Mouse (Mus musculus): ENCODE results near the gene Cxcr4.
"Not testable (repeated sequence)": the region's sequence is repeated elsewhere in the genome, so short reads cannot be mapped to it uniquely, and the experiment has no call there.

Cxcr4 gene

GRCm38 (mm10) chr1:128584716-128585115 lies 7.4 kb downstream of the Cxcr4 start:
- in situ Hi-C loops (cut with MboI; ENCODE audit: low pct_unique_long_range_greater_than_20kb in 1 of 2, low sequenced_read_pairs in 2 of 2, unreplicated experiment in 1 of 2): not testable (repeated sequence)

GRCm38 (mm10) chr1:128583279-128583872 lies 8.7 kb downstream of the Cxcr4 start:
- in situ Hi-C loops (cut with MboI; ENCODE audit: low pct_unique_long_range_greater_than_20kb in 1 of 2, low sequenced_read_pairs in 2 of 2, unreplicated experiment in 1 of 2): no loop called here

- in situ Hi-C loops (cut with MboI; ENCODE audit: low pct_unique_long_range_greater_than_20kb in 1 of 2, low sequenced_read_pairs in 2 of 2, unreplicated experiment in 1 of 2): no loop called here
These were observed 11.8 kb downstream of the Cxcr4 start for GRCm38 (mm10) chr1:128580321-128580720.

- in situ Hi-C loops (cut with MboI; ENCODE audit: low pct_unique_long_range_greater_than_20kb in 1 of 2, low sequenced_read_pairs in 2 of 2, unreplicated experiment in 1 of 2): no loop called here
These were observed 13.6 kb downstream of the Cxcr4 start for GRCm38 (mm10) chr1:128578454-128578853.

GRCm38 (mm10) chr1:128575096-128575495 lies 17.0 kb downstream of the Cxcr4 start:
- in situ Hi-C loops (cut with MboI; ENCODE audit: low pct_unique_long_range_greater_than_20kb in 1 of 2, low sequenced_read_pairs in 2 of 2, unreplicated experiment in 1 of 2): no loop called here

GRCm38 (mm10) chr1:128571033-128571432 lies 21.1 kb downstream of the Cxcr4 start:
- in situ Hi-C loops (cut with MboI; ENCODE audit: low pct_unique_long_range_greater_than_20kb in 1 of 2, low sequenced_read_pairs in 2 of 2, unreplicated experiment in 1 of 2): no loop called here

GRCm38 (mm10) chr1:128569992-128570648 lies 22.0 kb downstream of the Cxcr4 start:
- in situ Hi-C loops (cut with MboI; ENCODE audit: low pct_unique_long_range_greater_than_20kb in 1 of 2, low sequenced_read_pairs in 2 of 2, unreplicated experiment in 1 of 2): no loop called here

- in situ Hi-C loops (cut with MboI; ENCODE audit: low pct_unique_long_range_greater_than_20kb in 1 of 2, low sequenced_read_pairs in 2 of 2, unreplicated experiment in 1 of 2): no loop called here
These were observed 24.6 kb downstream of the Cxcr4 start for GRCm38 (mm10) chr1:128567224-128568197.

- in situ Hi-C loops (cut with MboI; ENCODE audit: low pct_unique_long_range_greater_than_20kb in 1 of 2, low sequenced_read_pairs in 2 of 2, unreplicated experiment in 1 of 2): no loop called here
These were observed 28.2 kb downstream of the Cxcr4 start for GRCm38 (mm10) chr1:128563905-128564304.

GRCm38 (mm10) chr1:128561325-128561874 lies 30.7 kb downstream of the Cxcr4 start:
- in situ Hi-C loops (cut with MboI; ENCODE audit: low pct_unique_long_range_greater_than_20kb in 1 of 2, low sequenced_read_pairs in 2 of 2, unreplicated experiment in 1 of 2): no loop called here

GRCm38 (mm10) chr1:128560452-128561324 lies 31.4 kb downstream of the Cxcr4 start:
- in situ Hi-C loops (cut with MboI; ENCODE audit: low pct_unique_long_range_greater_than_20kb in 1 of 2, low sequenced_read_pairs in 2 of 2, unreplicated experiment in 1 of 2): no loop called here

- in situ Hi-C loops (cut with MboI; ENCODE audit: low pct_unique_long_range_greater_than_20kb in 1 of 2, low sequenced_read_pairs in 2 of 2, unreplicated experiment in 1 of 2): no loop called here
These were observed 34.1 kb downstream of the Cxcr4 start for GRCm38 (mm10) chr1:128557953-128558352.

GRCm38 (mm10) chr1:128552545-128552944 lies 39.5 kb downstream of the Cxcr4 start:
- in situ Hi-C loops (cut with MboI; ENCODE audit: low pct_unique_long_range_greater_than_20kb in 1 of 2, low sequenced_read_pairs in 2 of 2, unreplicated experiment in 1 of 2): no loop called here

GRCm38 (mm10) chr1:128551743-128552397 lies 40.2 kb downstream of the Cxcr4 start:
- in situ Hi-C loops (cut with MboI; ENCODE audit: low pct_unique_long_range_greater_than_20kb in 1 of 2, low sequenced_read_pairs in 2 of 2, unreplicated experiment in 1 of 2): no loop called here

GRCm38 (mm10) chr1:128549442-128549841 lies 42.7 kb downstream of the Cxcr4 start:
- in situ Hi-C loops (cut with MboI; ENCODE audit: low pct_unique_long_range_greater_than_20kb in 1 of 2, low sequenced_read_pairs in 2 of 2, unreplicated experiment in 1 of 2): no loop called here

GRCm38 (mm10) chr1:128549007-128549406 lies 43.1 kb downstream of the Cxcr4 start:
- in situ Hi-C loops (cut with MboI; ENCODE audit: low pct_unique_long_range_greater_than_20kb in 1 of 2, low sequenced_read_pairs in 2 of 2, unreplicated experiment in 1 of 2): no loop called here

GRCm38 (mm10) chr1:128548220-128548998 lies 43.7 kb downstream of the Cxcr4 start:
- in situ Hi-C loops (cut with MboI; ENCODE audit: low pct_unique_long_range_greater_than_20kb in 1 of 2, low sequenced_read_pairs in 2 of 2, unreplicated experiment in 1 of 2): no loop called here
